Mouse (Mus musculus) G1E (cell line): ENCODE measurements at regions not wholly inside any gene's neighbourhood (a gene's known extent, or its start where the extent isn't known, plus 50 kb on each side); places are given as distances from the start of the nearest gene placed in this dataset.

Source experiments
- CTCF ChIP-seq: IDR thresholded peaks from 2 replicates; pipeline ENCODE4 v1.5.1; 2012; ENCODE audit warnings: low read depth, low read length, inconsistent platforms, mixed read lengths
- GATA1 ChIP-seq: IDR thresholded peaks from 2 replicates; pipeline ENCODE4 v1.6.1; 2012; ENCODE audit warnings: borderline replicate concordance, low read length, inconsistent platforms, mixed read lengths
- GATA2 ChIP-seq: IDR thresholded peaks from 2 replicates; pipeline ENCODE4 v1.6.1; 2012; ENCODE audit warnings: low read depth, low read length, inconsistent platforms, borderline replicate concordance
- POLR2AphosphoS5 ChIP-seq: IDR thresholded peaks from 2 replicates; pipeline ENCODE4 v1.6.1; 2012; ENCODE audit warnings: low read depth, low read length, inconsistent platforms; ENCODE audit not compliant: insufficient replicate concordance
- TAL1 ChIP-seq: conservative IDR thresholded peaks from 2 replicates; pipeline ENCODE4 v1.6.1; 2012; ENCODE audit warnings: low read depth, low read length, inconsistent platforms, mixed read lengths

GRCm38 (mm10) chr1:76120840-76121239, 574.8 kb downstream of the Slc4a3 start:
- TF ChIP-seq GATA1 (no peak), CTCF (no peak), POLR2AphosphoS5 (no peak), TAL1 (no peak), GATA2 (no peak)
